Mouse (Mus musculus) heart, postnatal 25 days (tissue): Measurements from ENCODE around the gene Lsamp. TPM values are rescaled to one million over a fixed set of nuclear protein-coding genes. Genes with fewer than 3 reads are reported as not detected.

Experiments
- DNase-seq: peaks from one replicate; pipeline ENCODE4 v3.0.0; 2022; ENCODE audit warnings: low spot score
- intact Hi-C: fragments of 180-260 bp; cut with DNase I; formaldehyde crosslinking; loops from one replicate; pipeline ENCODE4 v1.15.1; 2025
- total RNA-seq, 2 experiments: library from RNA; stranded (reverse); gene quantifications; 2 replicates each; pipeline ENCODE4 v1.2.3; 2021

The Lsamp gene
- total RNA-seq, 2 experiments from 2014 or later: 1.5 to 1.8 TPM

GRCm38 (mm10) chr16:41826899-41827604 lies 1842.9 kb downstream of the Lsamp start:
- intact Hi-C loops: no loop called here
- no peak for DNase-seq

GRCm38 (mm10) chr16:41827605-41827948 lies 1843.4 kb downstream of the Lsamp start:
- intact Hi-C loops: no loop called here
- no peak for DNase-seq

- intact Hi-C loops: loop anchor here (5.0 kb wide), 2 partner anchors 142 to 312 kb away; no protein-coding TSS in a partner anchor
- DNase-seq: no peak
Observed at GRCm38 (mm10) chr16:41834637-41835036, 1850.5 kb downstream of the Lsamp start.

GRCm38 (mm10) chr16:41835745-41836144 lies 1851.6 kb downstream of the Lsamp start:
- intact Hi-C loops: loop anchor here (2.0 to 5.0 kb wide), 3 partner anchors 143 to 577 kb away; no protein-coding TSS in a partner anchor
- no peak for DNase-seq

- intact Hi-C loops: loop anchor here (5.0 kb wide), 2 partner anchors 148 to 318 kb away; no protein-coding TSS in a partner anchor
- DNase-seq: no peak
Observed at GRCm38 (mm10) chr16:41839751-41840404, 1855.7 kb downstream of the Lsamp start.

GRCm38 (mm10) chr16:41846903-41847302 lies 1862.7 kb downstream of the Lsamp start:
- intact Hi-C loops: no loop called here
- DNase-seq: no peak

- no peak for DNase-seq
- intact Hi-C loops: no loop called here
Observed at GRCm38 (mm10) chr16:41871917-41872593, 1887.9 kb downstream of the Lsamp start.

GRCm38 (mm10) chr16:41888546-41889165 lies 1904.5 kb downstream of the Lsamp start:
- no peak for DNase-seq
- intact Hi-C loops: no loop called here

GRCm38 (mm10) chr16:41900783-41901182 lies 1916.6 kb downstream of the Lsamp start:
- DNase-seq: no peak
- intact Hi-C loops: no loop called here

GRCm38 (mm10) chr16:41903654-41904053 lies 1919.5 kb downstream of the Lsamp start:
- no peak for DNase-seq
- intact Hi-C loops: no loop called here

- intact Hi-C loops: no loop called here
- DNase-seq: no peak
Observed at GRCm38 (mm10) chr16:41912584-41913193, 1928.5 kb downstream of the Lsamp start.

GRCm38 (mm10) chr16:41913346-41913745 lies 1929.2 kb downstream of the Lsamp start:
- intact Hi-C loops: no loop called here
- DNase-seq: no peak

GRCm38 (mm10) chr16:41916342-41916741 lies 1932.2 kb downstream of the Lsamp start:
- intact Hi-C loops: no loop called here
- no peak for DNase-seq

- intact Hi-C loops: no loop called here
- DNase-seq: no peak
Observed at GRCm38 (mm10) chr16:41917057-41917821, 1933.1 kb downstream of the Lsamp start.

- no peak for DNase-seq
- intact Hi-C loops: no loop called here
Observed at GRCm38 (mm10) chr16:41929546-41929945, 1945.4 kb downstream of the Lsamp start.

- DNase-seq: no peak
- intact Hi-C loops: no loop called here
Observed at GRCm38 (mm10) chr16:41935701-41936100, 1951.5 kb downstream of the Lsamp start.

GRCm38 (mm10) chr16:41936908-41937595 lies 1952.9 kb downstream of the Lsamp start:
- intact Hi-C loops: no loop called here
- DNase-seq: no peak

- intact Hi-C loops: no loop called here
- no peak for DNase-seq
Observed at GRCm38 (mm10) chr16:41937596-41937990, 1953.4 kb downstream of the Lsamp start.

GRCm38 (mm10) chr16:41938258-41938657 lies 1954.1 kb downstream of the Lsamp start:
- no peak for DNase-seq
- intact Hi-C loops: no loop called here
